In the genomic region with DNA sequence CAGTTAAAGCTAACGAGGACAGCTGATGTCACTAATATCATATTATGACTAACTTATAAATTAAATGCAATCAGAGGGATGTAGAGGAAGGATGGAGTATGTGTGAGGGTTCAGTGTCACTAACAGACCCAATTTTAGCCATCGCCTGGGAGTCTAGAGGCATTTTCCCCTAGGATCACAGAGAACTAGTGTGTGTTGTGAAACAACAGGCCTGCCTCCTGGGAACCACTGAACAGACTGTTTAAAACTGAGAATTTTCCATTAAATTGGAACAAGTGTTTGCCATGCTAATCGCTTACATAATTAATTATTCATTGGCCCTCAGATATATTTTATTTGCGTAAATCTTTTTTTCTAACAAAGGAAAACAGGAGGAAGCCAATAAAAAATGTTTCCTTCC, we compare ENCODE assay signal across 19 mouse cellular contexts.
"Had no signal": no experiment of that assay in that cellular context is flagged by ENCODE, and none has a peak within 500 bp of the region (broad histone marks: within the 10 kb centered on the region; RNA-seq: fewer than 3 reads in every experiment).

No protein-coding gene starts in this region.

- H3K4me1 ChIP-seq: midbrain, embryonic 12.5 days had no signal

- ATAC-seq: midbrain, embryonic 16.5 days had no signal

- H3K4me3 ChIP-seq: midbrain, embryonic 10.5 days; midbrain, embryonic 12.5 days; myocyte; neural tube, embryonic 13.5 days; neural tube, embryonic 15.5 days had no signal

- DNase-seq: lung, adult 18-20 months; lung, embryonic 14.5 days; lung, postnatal 10 days; lung, postnatal 4 days; midbrain, embryonic 14.5 days; retina, postnatal 1 day; right cerebral cortex, adult 18-20 months; right cerebral cortex, postnatal 25 days; right cerebral cortex, postnatal 4 days; spleen, adult 18-20 months; thymus, adult 18-20 months; thymus, postnatal 14 days; thymus, postnatal 36 days had no signal

- H3K4me2 ChIP-seq: lung, embryonic 14.5 days; midbrain, embryonic 12.5 days; neural tube, embryonic 13.5 days; neural tube, embryonic 15.5 days had no signal

- H3K36me3 ChIP-seq: midbrain, embryonic 10.5 days; midbrain, embryonic 12.5 days; neural tube, embryonic 13.5 days; neural tube, embryonic 15.5 days had no signal

- H3K9me3 ChIP-seq: midbrain, embryonic 12.5 days; neural tube, embryonic 13.5 days; neural tube, embryonic 15.5 days had no signal

- H3K27ac ChIP-seq: midbrain, embryonic 10.5 days; midbrain, embryonic 12.5 days; neural tube, embryonic 13.5 days; neural tube, embryonic 15.5 days had no signal

- H3K9ac ChIP-seq: lung, embryonic 14.5 days; midbrain, embryonic 12.5 days; neural tube, embryonic 13.5 days; neural tube, embryonic 15.5 days had no signal
